Mouse (Mus musculus) gastrocnemius, postnatal 36 days (tissue): Measurements from ENCODE around the gene Anxa9. TPM values are rescaled to one million over a fixed set of nuclear protein-coding genes. Genes with fewer than 3 reads are reported as not detected.
"Not testable (repeated sequence)": the region's sequence is repeated elsewhere in the genome, so short reads cannot be mapped to it uniquely, and the experiment has no call there.

Source experiments
- DNase-seq, 2 experiments: peaks; one replicate each; pipeline ENCODE4 v3.0.0; 2022
- intact Hi-C: fragments of 180-260 bp; cut with DNase I; formaldehyde crosslinking; loops from one replicate; pipeline ENCODE4 v1.15.1; 2025
- long read RNA-seq, 2 experiments: library from polyadenylated mRNA; stranded (forward); transcript quantifications; one replicate each; pipeline ENCODE4 v2.0.0; 2021
- total RNA-seq, 2 experiments: library from RNA; stranded (reverse); gene quantifications; 2 replicates each; pipeline ENCODE4 v1.2.3; 2021

Anxa9 gene
- total RNA-seq, result under 1 TPM in 1 of 2 experiments, not detected in 1; 0.64 TPM
- long read RNA-seq, experiment 1, result 0 reads
- long read RNA-seq, experiment 2, result 0 reads

DNA sequence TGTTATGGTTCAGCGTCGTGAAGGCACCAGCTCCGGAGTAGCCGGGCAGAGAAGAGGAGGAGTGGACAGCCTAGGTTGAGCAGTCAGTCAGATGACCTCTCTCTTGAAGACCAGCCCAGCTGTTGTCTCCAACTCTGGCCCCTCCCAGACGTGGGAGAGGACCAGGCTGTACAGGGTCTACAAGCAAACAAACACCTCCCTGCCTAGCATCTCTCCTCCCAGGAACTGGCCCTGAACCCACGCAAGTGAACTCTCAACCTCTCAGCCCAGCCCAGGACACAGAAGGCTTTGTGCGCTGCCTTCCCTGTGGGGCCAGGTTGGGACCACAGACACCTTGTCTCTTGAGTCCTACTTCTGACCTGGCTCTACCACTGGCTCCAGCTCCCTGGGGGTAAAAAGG, at the start of gene Anxa9:
Anxa9 (minus strand) TSS at position 77 of the 400 bp plus-strand sequence.
- no peak for DNase-seq
- intact Hi-C loops, result no loop called here

DNA sequence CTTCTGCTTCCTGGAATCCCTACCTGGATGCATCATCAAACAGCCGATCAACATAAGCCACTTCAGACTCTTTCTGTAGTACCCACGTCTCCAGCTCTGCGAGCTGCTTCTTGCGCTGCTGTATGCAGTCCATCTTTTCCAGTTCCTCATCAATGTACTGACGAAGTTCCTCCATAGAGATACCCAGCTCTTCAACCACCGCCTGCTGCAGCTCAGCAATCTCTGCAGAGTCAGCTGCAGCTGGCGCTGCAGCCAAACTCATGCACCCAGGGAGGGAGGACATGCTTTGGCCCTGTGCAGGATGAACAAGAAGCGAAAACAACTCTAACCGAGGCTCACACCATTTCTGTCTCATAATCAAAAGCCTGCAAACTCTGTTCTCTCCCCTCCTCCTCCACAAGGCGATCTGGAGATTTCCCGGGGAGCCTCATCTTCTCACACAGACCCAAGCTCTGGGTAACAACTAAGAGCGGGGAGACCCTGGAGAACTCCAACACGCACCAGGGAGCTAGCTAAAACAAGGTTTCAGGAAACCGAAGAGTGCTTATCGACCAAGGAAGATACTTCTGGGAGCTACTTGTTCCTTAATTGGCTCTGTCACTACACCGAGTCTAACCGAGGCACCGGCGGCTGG, 49.1 kb upstream of the Anxa9 start:
- DNase-seq, intact Hi-C loops: not testable (repeated sequence)

DNA sequence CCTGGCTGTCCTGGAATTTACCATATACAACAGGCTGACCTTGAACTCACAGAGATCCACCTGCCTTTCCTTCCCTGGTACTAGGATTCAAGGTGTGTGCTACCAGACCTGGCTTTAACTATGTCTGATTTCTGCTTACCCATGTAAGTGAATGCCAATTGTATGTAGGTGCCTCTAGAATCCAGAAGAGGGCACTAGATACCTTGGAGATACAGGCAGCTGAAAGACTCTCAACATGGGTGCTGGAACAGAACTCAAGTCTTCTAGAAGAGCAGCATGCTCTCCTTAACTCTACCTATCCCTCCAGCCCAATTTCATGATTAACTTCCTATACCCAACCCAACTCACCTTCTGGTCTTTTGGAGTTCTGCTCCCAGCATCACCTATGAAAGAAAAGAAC, 42.5 kb upstream of the Anxa9 start:
- intact Hi-C loops, result loop anchor here (2.0 kb wide), 1 partner anchor 101 kb away; no protein-coding TSS in a partner anchor
- DNase-seq, result no peak

DNA sequence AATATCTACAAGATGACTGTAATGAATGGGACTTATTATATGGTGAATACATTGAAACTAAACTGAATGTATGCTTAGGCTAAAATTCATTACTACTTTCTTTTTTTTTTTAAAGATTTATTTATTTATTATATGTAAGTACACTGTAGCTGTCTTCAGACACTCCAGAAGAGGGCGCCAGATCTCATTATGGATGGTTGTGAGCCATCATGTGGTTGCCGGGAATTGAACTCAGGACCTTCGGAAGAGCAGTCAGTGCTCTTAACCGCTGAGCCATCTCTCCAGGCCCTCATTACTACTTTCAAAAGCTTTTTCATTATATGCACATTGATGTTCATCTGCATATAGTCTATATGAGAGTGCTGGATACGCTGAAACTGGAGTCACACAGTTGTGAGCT, 41.4 kb upstream of the Anxa9 start:
- not testable (repeated sequence) for DNase-seq
- intact Hi-C loops, result loop anchor here (2.0 kb wide), 1 partner anchor 102 kb away; no protein-coding TSS in a partner anchor

DNA sequence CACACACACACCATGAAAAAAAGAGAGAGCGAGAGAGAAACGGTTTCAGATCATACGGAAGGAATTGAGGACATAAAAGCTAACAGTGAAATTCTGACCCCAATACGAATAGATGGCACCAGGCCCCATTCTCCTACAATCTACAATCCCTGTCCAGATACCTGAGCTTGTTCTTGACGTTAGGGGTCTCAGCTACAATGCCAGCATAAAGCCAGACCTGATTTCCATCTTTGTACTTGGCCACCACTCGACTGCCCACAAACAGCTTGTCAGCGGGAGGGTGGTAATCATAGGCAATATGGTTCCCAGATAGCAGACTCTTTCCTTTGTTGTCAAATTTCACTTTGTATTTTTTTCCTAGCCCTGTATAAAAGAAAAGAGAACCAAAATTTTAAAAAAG, 39.5 kb upstream of the Anxa9 start:
- no peak for DNase-seq
- intact Hi-C loops, result no loop called here

DNA sequence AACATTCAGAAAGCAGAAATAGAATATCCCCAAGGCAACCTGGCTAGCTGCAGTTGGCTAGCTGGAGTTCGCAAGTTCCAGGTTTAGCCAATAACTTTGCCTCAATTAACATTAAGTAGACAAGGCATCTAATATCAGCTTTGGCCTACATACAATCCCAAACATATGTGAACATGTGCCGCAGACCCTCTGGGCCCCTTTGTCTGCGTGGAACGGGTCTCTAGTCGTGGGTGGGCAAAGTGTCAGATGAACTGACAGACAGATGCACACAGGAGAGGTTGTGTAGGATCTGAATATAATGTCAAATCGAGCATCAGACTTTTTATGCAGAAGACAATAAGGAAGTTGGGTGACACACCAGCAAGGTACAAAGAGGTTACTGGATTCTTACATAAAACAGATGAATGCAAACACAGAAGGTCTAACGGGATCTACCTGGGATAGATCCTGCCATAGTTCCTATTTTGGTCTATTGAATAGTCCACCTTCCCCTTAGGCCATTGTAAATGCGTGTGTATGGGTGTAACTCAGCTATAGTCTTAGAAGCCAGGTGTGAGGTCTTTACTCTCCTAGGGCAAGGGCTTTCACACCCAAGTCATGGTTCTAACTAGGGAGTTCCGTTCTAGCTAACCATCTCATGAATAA, 36.5 kb upstream of the Anxa9 start:
- intact Hi-C loops, DNase-seq: not testable (repeated sequence)

DNA sequence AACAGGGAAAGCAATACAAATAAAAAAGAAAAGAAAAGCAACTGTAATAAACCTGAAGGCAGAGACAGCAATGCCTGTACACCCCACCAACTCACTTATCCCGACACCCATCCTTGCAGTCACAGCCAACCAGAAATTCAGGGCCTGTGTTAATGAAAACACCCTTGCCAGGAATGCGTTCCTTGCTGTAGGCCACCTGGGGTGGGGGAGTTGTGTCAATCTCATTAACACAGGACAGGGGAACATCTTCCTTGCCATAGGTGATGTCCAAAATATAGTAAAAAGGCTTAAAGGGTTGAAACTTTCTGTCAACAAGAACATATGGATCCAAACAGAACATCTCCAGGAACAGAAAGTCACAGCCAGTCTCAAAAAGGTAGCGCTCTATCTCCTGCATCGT, 31.3 kb upstream of the Anxa9 start:
- intact Hi-C loops, result loop anchor here (10.0 kb wide), 1 partner anchor 497 kb away; no protein-coding TSS in a partner anchor
- no peak for DNase-seq

DNA sequence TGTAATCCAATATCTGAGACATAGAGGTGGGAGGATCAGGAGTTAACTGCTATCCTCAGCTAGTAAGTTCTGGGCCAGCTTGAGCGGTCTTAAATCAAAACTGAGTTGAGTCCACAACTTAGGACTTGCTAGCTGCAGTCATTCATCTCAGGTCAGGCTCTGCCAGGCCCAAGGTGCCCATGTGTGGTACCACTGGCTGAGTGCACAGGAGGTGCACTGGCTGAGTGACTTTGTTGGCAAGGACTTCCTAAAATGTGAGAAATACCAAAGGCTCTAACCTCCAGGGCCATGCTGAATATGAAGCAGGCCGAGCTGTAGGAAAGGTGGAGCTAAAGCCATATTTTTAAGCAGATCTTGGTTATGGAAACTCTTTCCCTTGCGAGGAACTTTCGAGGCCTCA, 30.4 kb upstream of the Anxa9 start:
- intact Hi-C loops, result loop anchor here (10.0 kb wide), 1 partner anchor 497 kb away; no protein-coding TSS in a partner anchor
- no peak for DNase-seq

DNA sequence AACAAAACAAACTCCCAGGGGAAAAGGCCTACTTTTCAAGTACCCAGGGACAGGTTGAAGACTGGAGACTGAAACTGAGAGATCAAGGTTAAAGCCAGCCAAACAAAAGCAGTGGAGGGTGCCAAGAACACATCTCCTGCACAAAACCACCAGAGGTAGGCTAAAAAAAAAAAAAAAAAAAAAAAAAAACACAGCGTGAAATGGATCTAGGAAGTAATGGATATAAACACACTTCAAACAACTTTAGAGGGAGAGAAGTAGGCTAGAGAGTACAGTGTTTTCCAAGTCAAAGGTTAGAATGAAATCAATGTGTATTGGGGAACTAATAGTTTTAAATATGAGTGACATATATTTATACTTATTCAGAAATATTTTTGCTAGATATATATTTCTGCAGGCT, 24.6 kb upstream of the Anxa9 start:
- intact Hi-C loops, result loop anchor here (10.0 kb wide), 1 partner anchor 503 kb away; no protein-coding TSS in a partner anchor
- DNase-seq, result no peak

DNA sequence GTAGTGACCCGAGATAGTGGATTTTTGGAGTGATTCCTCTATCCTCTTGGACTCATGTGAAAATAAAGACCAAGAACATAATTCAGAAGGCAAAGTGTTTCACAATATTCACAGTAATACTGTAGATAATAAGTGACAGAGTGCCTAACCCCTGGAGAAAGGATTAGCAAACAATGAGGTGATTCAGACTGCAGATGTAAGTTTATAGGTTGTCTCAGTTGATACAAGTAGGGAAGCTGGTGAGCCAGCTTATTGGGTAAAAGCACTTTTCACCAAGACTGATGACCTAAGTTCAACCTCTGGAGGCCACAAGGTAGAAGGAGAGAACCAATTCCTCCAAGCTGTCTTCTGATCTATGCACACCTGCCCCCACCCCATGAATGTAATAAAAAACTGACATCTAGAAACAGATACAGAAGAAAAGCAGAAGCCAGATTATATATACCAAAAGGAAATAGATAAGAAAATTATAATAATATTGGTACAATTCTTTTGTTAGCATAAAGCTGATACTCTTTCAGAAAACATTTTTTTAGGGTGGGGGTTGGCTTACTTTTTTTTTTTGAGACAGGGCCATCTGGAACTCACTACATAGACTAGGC, 21.9 kb upstream of the Anxa9 start:
- intact Hi-C loops, result no loop called here
- no peak for DNase-seq

DNA sequence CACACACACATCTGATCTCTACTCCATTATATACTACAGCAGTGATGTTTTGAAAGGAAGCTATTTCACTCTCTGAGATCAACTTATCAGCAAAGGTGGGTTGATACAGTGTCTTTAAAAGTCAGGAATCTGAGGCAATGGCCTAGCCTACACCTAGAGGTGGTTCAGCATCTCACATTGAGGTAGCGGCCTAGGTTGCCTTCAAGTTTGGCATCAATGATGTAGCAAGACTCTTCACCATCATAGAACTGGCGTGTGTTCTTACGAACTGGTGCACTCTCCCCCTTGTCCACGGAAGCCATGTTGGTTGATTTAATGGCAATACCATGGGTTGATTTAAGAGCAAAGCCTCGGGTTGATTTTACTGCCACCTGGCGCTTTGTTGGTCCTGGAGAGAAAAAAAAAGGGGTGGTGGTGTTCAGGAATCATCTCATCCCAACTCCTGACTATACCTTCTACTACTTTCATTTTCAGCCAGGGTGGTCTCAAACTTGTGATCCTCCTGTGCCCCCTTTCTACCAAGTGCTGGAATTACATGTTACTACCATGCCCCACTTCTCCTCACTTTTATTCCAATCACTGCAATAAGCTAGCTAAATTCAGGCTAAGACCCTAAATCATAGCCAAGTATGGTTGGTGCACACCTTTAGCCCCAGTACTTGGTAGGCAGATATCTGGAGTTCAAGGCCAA, 17.6 kb upstream of the Anxa9 start:
- intact Hi-C loops, result no loop called here
- no peak for DNase-seq

DNA sequence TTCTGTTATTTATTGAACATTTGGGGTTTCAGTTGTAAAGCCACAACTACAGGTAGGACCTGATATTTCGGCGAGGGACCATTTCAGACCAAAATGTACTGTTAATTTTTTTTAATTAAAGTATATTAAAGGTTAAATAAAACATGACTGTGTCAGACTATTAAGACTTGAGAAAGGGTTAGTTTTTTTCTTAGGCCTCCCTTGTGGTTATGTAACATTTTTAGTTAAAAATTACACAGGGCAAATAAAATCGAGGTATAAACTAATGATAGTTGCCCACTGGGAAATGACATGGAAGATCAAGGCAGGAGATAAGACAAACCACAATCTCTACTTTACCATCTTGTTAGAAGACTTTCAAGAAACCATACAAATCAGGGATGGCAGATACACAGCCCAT, 16.5 kb upstream of the Anxa9 start:
- no peak for DNase-seq
- intact Hi-C loops, result no loop called here

DNA sequence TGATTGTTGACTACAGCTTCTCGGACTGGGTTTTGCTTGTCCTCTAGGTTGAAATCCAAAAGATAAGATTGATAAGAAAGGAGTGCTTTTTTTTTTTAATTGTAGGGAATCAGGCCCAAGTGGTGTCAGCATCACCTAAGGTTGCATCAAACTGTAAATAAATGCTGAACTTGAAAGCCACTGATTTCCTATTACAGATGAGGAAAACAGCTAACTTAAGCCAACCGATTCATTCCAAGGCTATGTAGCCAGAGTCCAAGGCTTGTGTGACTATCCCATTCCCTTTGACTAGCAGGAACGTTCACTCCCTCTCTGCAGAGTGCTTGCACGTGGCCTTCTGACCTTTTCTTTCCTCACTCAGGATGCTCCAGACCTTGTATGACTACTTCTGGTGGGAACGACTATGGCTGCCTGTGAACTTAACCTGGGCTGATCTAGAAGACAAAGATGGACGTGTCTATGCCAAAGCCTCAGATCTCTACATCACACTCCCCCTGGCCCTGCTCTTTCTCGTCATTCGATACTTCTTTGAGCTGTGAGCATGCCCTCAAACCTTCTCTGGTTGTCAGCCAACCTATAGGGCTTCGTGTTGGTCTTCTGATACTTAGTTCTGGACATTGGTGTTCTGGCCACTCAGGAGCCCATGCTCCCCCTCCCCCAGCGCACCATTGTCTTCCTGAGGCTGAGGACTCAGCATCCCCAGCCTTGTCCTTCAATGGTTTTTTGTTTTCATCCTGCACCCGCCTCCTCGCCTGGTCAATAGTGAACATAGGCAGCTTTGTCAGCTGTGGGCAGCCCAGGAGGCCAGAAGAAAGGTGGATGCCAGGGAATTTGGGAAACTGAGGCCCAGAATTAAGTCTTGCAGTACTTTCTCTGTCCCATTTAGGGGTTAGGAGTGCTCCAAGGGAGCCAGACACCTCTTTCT, 13.0 kb upstream of the Anxa9 start:
- intact Hi-C loops, result loop anchor here (5.0 kb wide), 1 partner anchor 38 kb away; the partner anchor contains the start of genes Mindy1 and Prune1
- DNase-seq, result no peak

DNA sequence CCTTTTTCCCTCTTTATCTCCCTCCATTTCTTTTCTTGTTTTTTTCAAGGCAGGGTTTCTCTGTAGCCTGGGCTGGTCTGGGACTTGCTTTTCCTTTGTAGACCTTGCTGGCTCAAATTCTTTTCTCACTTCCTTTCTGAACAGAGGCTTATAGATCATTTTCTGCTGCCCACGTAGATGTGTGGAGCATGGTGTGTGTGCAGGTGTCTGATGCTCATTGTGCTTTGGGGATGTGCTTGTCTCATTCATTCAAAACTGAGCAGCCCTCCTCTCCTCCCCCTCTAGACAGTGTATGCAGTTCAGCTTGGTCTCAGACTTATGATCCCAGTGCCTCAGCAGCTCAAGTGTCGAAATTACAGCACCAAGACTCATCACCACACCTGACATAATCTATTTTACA, 12.1 kb upstream of the Anxa9 start:
- DNase-seq, result no peak
- intact Hi-C loops, result loop anchor here (5.0 kb wide), 1 partner anchor 37 kb away; the partner anchor contains the start of genes Mindy1 and Prune1

DNA sequence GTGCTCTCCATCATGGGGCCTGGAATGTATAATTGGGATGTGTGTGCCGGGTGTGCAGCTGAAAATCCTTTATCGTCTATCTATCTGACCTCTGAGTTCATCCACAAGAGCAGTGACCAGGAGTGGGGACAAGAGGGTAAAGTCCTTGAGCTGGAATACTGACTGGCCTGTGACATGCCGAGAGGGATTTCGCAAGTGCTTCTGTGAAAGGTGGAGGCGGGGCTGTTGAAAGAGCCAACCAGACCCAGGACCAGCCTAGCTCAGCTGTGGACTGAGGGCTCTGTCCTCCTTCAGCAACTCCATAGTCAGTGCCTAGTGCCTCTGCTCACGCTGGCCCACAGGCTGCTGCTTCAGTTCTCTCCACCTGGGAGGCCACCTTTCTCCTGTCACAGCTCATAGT, 11.6 kb upstream of the Anxa9 start:
- DNase-seq, result peak in 1 of 2 experiments; percentile 27
- intact Hi-C loops, result loop anchor here (5.0 kb wide), 1 partner anchor 36 kb away; the partner anchor contains the start of genes Mindy1 and Prune1

DNA sequence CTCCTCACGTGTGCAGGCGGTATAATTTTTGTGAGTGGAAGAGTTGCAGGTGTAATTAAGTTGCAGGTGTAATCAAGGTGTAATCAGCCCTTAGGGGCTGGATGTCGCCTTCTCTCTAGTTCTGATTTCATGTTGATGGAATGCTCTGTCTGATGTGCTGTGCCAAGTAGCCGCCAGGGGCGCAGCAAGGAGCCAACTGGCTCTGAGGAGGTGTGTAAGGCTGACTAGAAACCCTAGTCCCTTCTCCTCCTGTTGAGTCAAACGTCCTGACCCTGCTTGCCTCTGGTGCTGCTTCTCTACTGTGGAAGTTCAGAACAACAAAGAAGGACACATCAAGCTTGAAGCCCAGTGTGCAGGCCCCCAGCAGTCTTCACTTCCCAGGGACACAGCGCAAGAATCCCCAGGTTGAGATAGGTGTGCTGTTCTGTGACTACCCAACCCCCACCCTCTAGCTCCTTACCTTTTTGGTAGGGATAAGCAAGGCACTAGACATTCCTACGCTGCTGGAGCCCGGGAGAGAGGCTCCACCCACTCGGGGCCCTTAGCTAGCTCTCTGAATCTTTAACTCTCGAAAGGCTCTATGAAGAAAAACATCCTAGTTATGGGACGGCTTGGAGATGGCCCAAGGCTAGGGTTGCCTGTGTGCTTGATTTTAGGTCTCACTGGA, 10.6 kb upstream of the Anxa9 start:
- intact Hi-C loops, result loop anchor here (5.0 kb wide), 1 partner anchor 35 kb away; the partner anchor contains the start of genes Mindy1 and Prune1
- DNase-seq, result peak; percentile 46 to 51

DNA sequence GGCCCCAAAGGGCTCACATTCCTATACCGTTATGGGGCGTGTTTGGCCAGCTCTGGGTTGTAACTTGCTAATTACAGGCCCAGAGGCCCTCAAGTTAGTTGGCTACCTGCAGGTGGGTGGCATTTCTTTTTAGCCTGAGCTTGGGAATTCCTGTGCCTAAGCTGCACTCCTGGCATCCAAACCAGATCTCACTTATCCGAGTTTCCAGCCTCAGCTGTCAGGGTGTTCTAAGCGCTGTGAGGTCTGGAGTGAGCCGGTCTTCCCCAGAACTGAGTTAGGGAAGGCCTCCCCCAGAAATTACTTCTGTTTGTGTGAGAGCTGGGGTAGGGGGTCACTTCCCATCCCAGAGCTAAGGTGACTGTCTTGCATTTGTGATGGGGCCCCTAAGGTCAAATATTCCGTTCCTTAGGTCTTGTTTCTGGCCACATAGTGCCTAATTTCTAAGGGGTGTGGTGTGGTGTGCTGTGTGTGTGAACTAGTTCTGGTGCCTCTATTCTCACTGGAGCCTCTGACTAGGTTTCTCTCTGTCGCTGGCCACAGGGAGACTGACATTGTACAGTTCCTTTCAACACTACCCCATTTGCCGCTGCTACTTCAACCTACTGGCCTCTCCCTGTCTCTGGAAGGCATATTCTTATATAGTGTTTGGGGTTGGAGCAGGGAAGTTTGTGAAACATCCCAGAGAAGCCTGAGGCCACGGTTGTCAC, 9.0 kb upstream of the Anxa9 start:
- intact Hi-C loops, result loop anchor here (5.0 kb wide), 1 partner anchor 34 kb away; the partner anchor contains the start of genes Mindy1 and Prune1
- no peak for DNase-seq
